Mouse (Mus musculus): ENCODE measurements around the gene Nprl2.

- no peak for TF ChIP-seq GATA1 (IDR thresholded peaks at IDR 0.05; ENCODE audit: low read length)
- TF ChIP-seq TAL1 (IDR thresholded peaks at IDR 0.05; ENCODE audit: low read length): no peak
Measured at GRCm38 (mm10) chr9:107511436-107511835, 30.6 kb upstream of the Nprl2 start.
